Mouse (Mus musculus) limb, embryonic 14.5 days (tissue): ENCODE data around the gene 4930432K21Rik. TPM values are rescaled to one million over a fixed set of nuclear protein-coding genes. Genes with fewer than 3 reads are reported as not detected.

Experiments
- ATAC-seq: fragments of 200-750 bp; cut with Nextera tagmentation; 2 replicates; pipeline ENCODE4 v1.8.0; 2017; ENCODE audit warnings: low read depth, moderate number of reproducible peaks, moderate TSS enrichment; ENCODE audit not compliant: low FRiP score
- DNase-seq: peaks from one replicate; pipeline ENCODE4 v3.0.0-alpha.2; 2015; ENCODE audit warnings: low spot score
- H3K27ac ChIP-seq: fragments of 300-500 bp; sonication (generic); replicated peaks from 2 replicates; pipeline ENCODE4 v1.5.1; 2014; ENCODE audit warnings: low read depth, mild to moderate bottlenecking, low read length, moderate library complexity, mixed read lengths
- H3K27me3 ChIP-seq: fragments of 300-500 bp; sonication (generic); 2 replicates; pipeline ENCODE4 v1.6.1; 2014; ENCODE audit warnings: low read length, mixed read lengths; ENCODE audit not compliant: control insufficient read depth, insufficient read depth
- H3K36me3 ChIP-seq: fragments of 300-500 bp; sonication (generic); 2 replicates; pipeline ENCODE4 v1.6.1; 2014; ENCODE audit warnings: mild to moderate bottlenecking, low read length, moderate library complexity, mixed read lengths; ENCODE audit not compliant: control insufficient read depth, insufficient read depth
- H3K4me1 ChIP-seq: fragments of 300-500 bp; sonication (generic); 2 replicates; pipeline ENCODE4 v1.6.1; 2014; ENCODE audit warnings: antibody characterized with exemption, low read length, mixed read lengths; ENCODE audit not compliant: control insufficient read depth, insufficient read depth
- H3K4me2 ChIP-seq: fragments of 300-500 bp; sonication (generic); replicated peaks from 2 replicates; pipeline ENCODE4 v1.6.1; 2014; ENCODE audit warnings: low read depth, mild to moderate bottlenecking, low read length, moderate library complexity; ENCODE audit not compliant: severe bottlenecking
- H3K4me3 ChIP-seq: fragments of 300-500 bp; sonication (generic); replicated peaks from 2 replicates; pipeline ENCODE4 v1.5.1; 2014; ENCODE audit warnings: low read length
- H3K9ac ChIP-seq: fragments of 300-500 bp; sonication (generic); 2 replicates; pipeline ENCODE4 v1.6.1; 2014; ENCODE audit warnings: mild to moderate bottlenecking, low read depth, low read length, moderate library complexity; ENCODE audit not compliant: severe bottlenecking
- H3K9me3 ChIP-seq: fragments of 300-500 bp; sonication (generic); 2 replicates; pipeline ENCODE4 v1.6.1; 2016; ENCODE audit warnings: low read length; ENCODE audit not compliant: control insufficient read depth
- POLR2A ChIP-seq: fragments of 200-500 bp; IDR thresholded peaks from 2 replicates; pipeline ENCODE4 v1.8.0; 2012; ENCODE audit warnings: inconsistent platforms, mild to moderate bottlenecking, moderate library complexity, borderline replicate concordance; ENCODE audit not compliant: insufficient read depth, insufficient read length; ENCODE audit errors: extremely low read depth
- WGBS: fragments of 180-500 bp; shearing (Covaris S2); extraction: QIAGEN DNeasy Blood & Tissue Kit; methylation state at CpG from one replicate; pipeline ENCODE4 v1.1.7; 2014; 5-methylcytosine and 5-hydroxymethylcytosine counted together
- microRNA counts: library from miRNA; unstranded; fragments of <30 nt; microRNA quantifications from one replicate; lab custom pipeline; 2016
- microRNA-seq: library from miRNA; unstranded; fragments of <30 nt; microRNA quantifications from one replicate; pipeline ENCODE4, GENCODE M21; 2016
- polyA plus RNA-seq, 2 experiments: library from polyadenylated mRNA; depleted of rRNA in 1 of 2; stranded (reverse) in 1 of 2; unstranded in 1 of 2; fragments of >200 nt; fragmentation: Nextera tagmentation in 1 of 2; extraction: Ambion mirVana in 1 of 2; gene quantifications; 2 replicates each; pipeline versions ENCODE4 v1.2.1 to v1.2.3; 2012 to 2014

4930432K21Rik gene
- polyA plus RNA-seq, 2 experiments = 0.72 to 1.7 TPM

GRCm38 (mm10) chr8:84211881-84212563 is 64.2 kb downstream of the 4930432K21Rik start:
- ATAC-seq = no peak
- no peak overlapping the region for H3K4me3 ChIP-seq
- no peaks in the 10 kb centered on the region for H3K9me3 ChIP-seq
- H3K4me2 ChIP-seq = no peak overlapping the region
- H3K4me1 ChIP-seq = peaks cover 10% of the 10 kb centered on the region
- no peak for TF ChIP-seq POLR2A
- DNase-seq = no peak
- 92% methylated on average over 31 of the region's 31 CpGs for WGBS
- peaks cover 88% of the 10 kb centered on the region for H3K36me3 ChIP-seq
- no peaks in the 10 kb centered on the region for H3K27me3 ChIP-seq
- H3K27ac ChIP-seq = no peak overlapping the region
- H3K9ac ChIP-seq = no peak overlapping the region

GRCm38 (mm10) chr8:84213277-84213676 is 65.5 kb downstream of the 4930432K21Rik start:
- DNase-seq = no peak
- Histone ChIP-seq H3K9me3 (no peaks in the 10 kb centered on the region), H3K27ac (no peak overlapping the region), H3K27me3 (no peaks in the 10 kb centered on the region), H3K36me3 (peaks cover 89% of the 10 kb centered on the region), H3K4me1 (0 out of 2 replicates have a peak, but pooled peaks cover 2% of the 10 kb centered on the region), H3K4me3 (no peak overlapping the region), H3K4me2 (no peak overlapping the region), H3K9ac (no peak overlapping the region)
- ATAC-seq = no peak
- no peak for TF ChIP-seq POLR2A
- WGBS = 94% methylated on average over 4 of the region's 4 CpGs

GRCm38 (mm10) chr8:84217206-84217605 is 69.4 kb downstream of the 4930432K21Rik start:
- Histone ChIP-seq H3K36me3 (peaks cover 91% of the 10 kb centered on the region), H3K4me3 (no peak overlapping the region), H3K4me2 (no peak overlapping the region), H3K4me1 (no peaks in the 10 kb centered on the region), H3K9me3 (no peaks in the 10 kb centered on the region), H3K27me3 (no peaks in the 10 kb centered on the region), H3K27ac (no peak overlapping the region), H3K9ac (no peak overlapping the region)
- no peak for TF ChIP-seq POLR2A
- no peak for ATAC-seq
- DNase-seq = no peak
- 94% methylated on average over 11 of the region's 11 CpGs for WGBS

- no peaks in the 10 kb centered on the region for H3K9me3 ChIP-seq
- H3K27ac ChIP-seq = no peak overlapping the region
- no peak overlapping the region for H3K9ac ChIP-seq
- TF ChIP-seq POLR2A = no peak
- 98% methylated on average over 5 of the region's 5 CpGs for WGBS
- peaks cover 91% of the 10 kb centered on the region for H3K36me3 ChIP-seq
- no peaks in the 10 kb centered on the region for H3K4me1 ChIP-seq
- no peak overlapping the region for H3K4me3 ChIP-seq
- no peak for ATAC-seq
- DNase-seq = no peak
- no peak overlapping the region for H3K4me2 ChIP-seq
- H3K27me3 ChIP-seq = no peaks in the 10 kb centered on the region
These were observed 70.3 kb downstream of the 4930432K21Rik start for GRCm38 (mm10) chr8:84218143-84218542.

- Histone ChIP-seq H3K27ac (no peak overlapping the region), H3K36me3 (peaks cover 96% of the 10 kb centered on the region), H3K4me3 (no peak overlapping the region), H3K4me2 (no peak overlapping the region), H3K27me3 (no peaks in the 10 kb centered on the region), H3K9ac (no peak overlapping the region), H3K4me1 (no peaks in the 10 kb centered on the region), H3K9me3 (no peaks in the 10 kb centered on the region)
- 84% methylated on average over 7 of the region's 7 CpGs for WGBS
- TF ChIP-seq POLR2A = no peak
- ATAC-seq (no peak), DNase-seq (no peak)
These were observed 72.3 kb downstream of the 4930432K21Rik start for GRCm38 (mm10) chr8:84220105-84220504.

MicroRNA genes within 50 kb of the gene (microRNA counts, 519-probe panel; counts per million panel counts)
- 3,253 counts per million, percentile 62 among the panel's probes with 10 or more counts for microRNA mmu-miR-181c (lab: Ali Mortazavi, UCI)
- microRNA mmu-miR-23a (lab: Ali Mortazavi, UCI) = 4,551 counts per million, percentile 90 among the panel's probes with 10 or more counts
- 4,901 counts per million, percentile 94 among the panel's probes with 10 or more counts for microRNA mmu-miR-27a (lab: Ali Mortazavi, UCI)

Small RNA genes lying within 50 kb of the gene (microRNA-seq; reads per million reads assigned to microRNA genes)
- gene Gm25110 (not detected), gene Mir181c (7,041 reads per million, percentile 92 among the genes with 10 or more reads in this experiment), gene Mir181d (5,242 reads per million, percentile 90 among the genes with 10 or more reads in this experiment), gene Mir23a (21,112 reads per million, percentile 97 among the genes with 10 or more reads in this experiment), gene Mir24-2 (not detected), gene Mir27a (542 reads per million, percentile 66 among the genes with 10 or more reads in this experiment), gene Mir3074-2 (not detected)

Other genes starting within 250 kb of the 4930432K21Rik start
- 123 and 177 TPM in 2 replicates for gene Adgrl1, start 247.9 kb upstream of the 4930432K21Rik start, polyA plus RNA-seq (2012; rRNA removed)
- 38.5 and 45.3 TPM in 2 replicates for gene Adgrl1, start 247.9 kb upstream of the 4930432K21Rik start, polyA plus RNA-seq (2014; fragmentation: Nextera tagmentation; extraction: Ambion mirVana)
- 0.63 and 0.69 TPM in 2 replicates for gene Gm10644, start 192.8 kb upstream of the 4930432K21Rik start, polyA plus RNA-seq (2012; rRNA removed)
- 0.48 and 0.53 TPM in 2 replicates for gene Gm10644, start 192.8 kb upstream of the 4930432K21Rik start, polyA plus RNA-seq (2014; fragmentation: Nextera tagmentation; extraction: Ambion mirVana)
- gene Asf1b, start 192.5 kb upstream of the 4930432K21Rik start, polyA plus RNA-seq (2012; rRNA removed) = 70.4 and 76.2 TPM in 2 replicates
- 56.0 and 61.2 TPM in 2 replicates for gene Asf1b, start 192.5 kb upstream of the 4930432K21Rik start, polyA plus RNA-seq (2014; fragmentation: Nextera tagmentation; extraction: Ambion mirVana)
- gene Prkaca, start 175.0 kb upstream of the 4930432K21Rik start, polyA plus RNA-seq (2012; rRNA removed) = 132 and 141 TPM in 2 replicates
- 151 and 158 TPM in 2 replicates for gene Prkaca, start 175.0 kb upstream of the 4930432K21Rik start, polyA plus RNA-seq (2014; fragmentation: Nextera tagmentation; extraction: Ambion mirVana)
- 99.8 and 111 TPM in 2 replicates for gene Samd1, start 150.4 kb upstream of the 4930432K21Rik start, polyA plus RNA-seq (2012; rRNA removed)
- gene Samd1, start 150.4 kb upstream of the 4930432K21Rik start, polyA plus RNA-seq (2014; fragmentation: Nextera tagmentation; extraction: Ambion mirVana) = 17.2 and 17.4 TPM in 2 replicates
- gene 1700067K01Rik, start 146.5 kb upstream of the 4930432K21Rik start, polyA plus RNA-seq (2012; rRNA removed) = 0.72 and 0.73 TPM in 2 replicates
- gene 1700067K01Rik, start 146.5 kb upstream of the 4930432K21Rik start, polyA plus RNA-seq (2014; fragmentation: Nextera tagmentation; extraction: Ambion mirVana) = 1.6 and 2.3 TPM in 2 replicates
- gene 2210011C24Rik, start 135.9 kb upstream of the 4930432K21Rik start, polyA plus RNA-seq (2012; rRNA removed) = 0.35 and 1.1 TPM in 2 replicates
- gene 2210011C24Rik, start 135.9 kb upstream of the 4930432K21Rik start, polyA plus RNA-seq (2014; fragmentation: Nextera tagmentation; extraction: Ambion mirVana) = 0.44 and 2.0 TPM in 2 replicates
- gene Palm3, start 126.6 kb upstream of the 4930432K21Rik start, polyA plus RNA-seq (2012; rRNA removed) = 4.5 and 8.6 TPM in 2 replicates
- 3.0 and 4.6 TPM in 2 replicates for gene Palm3, start 126.6 kb upstream of the 4930432K21Rik start, polyA plus RNA-seq (2014; fragmentation: Nextera tagmentation; extraction: Ambion mirVana)
- gene Il27ra, start 105.4 kb upstream of the 4930432K21Rik start, polyA plus RNA-seq (2012; rRNA removed) = 2.1 and 2.3 TPM in 2 replicates
- 0.78 and 0.79 TPM in 2 replicates for gene Il27ra, start 105.4 kb upstream of the 4930432K21Rik start, polyA plus RNA-seq (2014; fragmentation: Nextera tagmentation; extraction: Ambion mirVana)
- not detected in 2 replicates for gene Rln3, start 103.0 kb upstream of the 4930432K21Rik start, polyA plus RNA-seq (2012; rRNA removed)
- gene Rln3, start 103.0 kb upstream of the 4930432K21Rik start, polyA plus RNA-seq (2014; fragmentation: Nextera tagmentation; extraction: Ambion mirVana) = not detected in 2 replicates
- gene Gm10643, start 82.9 kb upstream of the 4930432K21Rik start, polyA plus RNA-seq (2012; rRNA removed) = 2.2 and 2.6 TPM in 2 replicates
- 2.0 and 2.1 TPM in 2 replicates for gene Gm10643, start 82.9 kb upstream of the 4930432K21Rik start, polyA plus RNA-seq (2014; fragmentation: Nextera tagmentation; extraction: Ambion mirVana)
- gene Rfx1, start 81.2 kb upstream of the 4930432K21Rik start, polyA plus RNA-seq (2012; rRNA removed) = 30.4 and 39.4 TPM in 2 replicates
- gene Rfx1, start 81.2 kb upstream of the 4930432K21Rik start, polyA plus RNA-seq (2014; fragmentation: Nextera tagmentation; extraction: Ambion mirVana) = 9.8 and 12.8 TPM in 2 replicates
- gene Dcaf15, start 43.3 kb upstream of the 4930432K21Rik start, polyA plus RNA-seq (2012; rRNA removed) = 79.5 and 103 TPM in 2 replicates
- gene Dcaf15, start 43.3 kb upstream of the 4930432K21Rik start, polyA plus RNA-seq (2014; fragmentation: Nextera tagmentation; extraction: Ambion mirVana) = 8.7 and 11.5 TPM in 2 replicates
- 4.9 and 6.7 TPM in 2 replicates for gene Podnl1, start 22.0 kb upstream of the 4930432K21Rik start, polyA plus RNA-seq (2012; rRNA removed)
- gene Podnl1, start 22.0 kb upstream of the 4930432K21Rik start, polyA plus RNA-seq (2014; fragmentation: Nextera tagmentation; extraction: Ambion mirVana) = 1.3 and 1.5 TPM in 2 replicates
- gene Cc2d1a, start 89 bp upstream of the 4930432K21Rik start, polyA plus RNA-seq (2012; rRNA removed) = 30.9 and 34.3 TPM in 2 replicates
- gene Cc2d1a, start 89 bp upstream of the 4930432K21Rik start, polyA plus RNA-seq (2014; fragmentation: Nextera tagmentation; extraction: Ambion mirVana) = 21.6 and 22.9 TPM in 2 replicates
- gene Nanos3, start 37.2 kb downstream of the 4930432K21Rik start, polyA plus RNA-seq (2012; rRNA removed) = 3.0 and 4.8 TPM in 2 replicates
- 5.4 and 5.8 TPM in 2 replicates for gene Nanos3, start 37.2 kb downstream of the 4930432K21Rik start, polyA plus RNA-seq (2014; fragmentation: Nextera tagmentation; extraction: Ambion mirVana)
- gene Zswim4, start 89.0 kb downstream of the 4930432K21Rik start, polyA plus RNA-seq (2012; rRNA removed) = 23.8 and 35.1 TPM in 2 replicates
- gene Zswim4, start 89.0 kb downstream of the 4930432K21Rik start, polyA plus RNA-seq (2014; fragmentation: Nextera tagmentation; extraction: Ambion mirVana) = 13.9 and 17.1 TPM in 2 replicates
- gene D8Ertd738e, start 101.7 kb downstream of the 4930432K21Rik start, polyA plus RNA-seq (2012; rRNA removed) = 173 and 221 TPM in 2 replicates
- 374 and 380 TPM in 2 replicates for gene D8Ertd738e, start 101.7 kb downstream of the 4930432K21Rik start, polyA plus RNA-seq (2014; fragmentation: Nextera tagmentation; extraction: Ambion mirVana)
- gene Mri1, start 109.3 kb downstream of the 4930432K21Rik start, polyA plus RNA-seq (2012; rRNA removed) = 49.3 and 107 TPM in 2 replicates
- 58.1 and 60.4 TPM in 2 replicates for gene Mri1, start 109.3 kb downstream of the 4930432K21Rik start, polyA plus RNA-seq (2014; fragmentation: Nextera tagmentation; extraction: Ambion mirVana)
- gene Ccdc130, start 122.4 kb downstream of the 4930432K21Rik start, polyA plus RNA-seq (2012; rRNA removed) = 38.0 and 39.5 TPM in 2 replicates
- 16.5 and 19.1 TPM in 2 replicates for gene Ccdc130, start 122.4 kb downstream of the 4930432K21Rik start, polyA plus RNA-seq (2014; fragmentation: Nextera tagmentation; extraction: Ambion mirVana)
- 20.1 and 24.3 TPM in 2 replicates for gene Cacna1a, start 240.4 kb downstream of the 4930432K21Rik start, polyA plus RNA-seq (2012; rRNA removed)
- 6.8 and 8.7 TPM in 2 replicates for gene Cacna1a, start 240.4 kb downstream of the 4930432K21Rik start, polyA plus RNA-seq (2014; fragmentation: Nextera tagmentation; extraction: Ambion mirVana)